Mouse (Mus musculus) left cerebral cortex, postnatal 25 days (tissue): ENCODE results near the gene Mfap1a. TPM values are rescaled to one million over a fixed set of nuclear protein-coding genes. Genes with fewer than 3 reads are reported as not detected.
"Not testable (repeated sequence)": the region's sequence is repeated elsewhere in the genome, so short reads cannot be mapped to it uniquely, and the experiment has no call there.

Experiments
- DNase-seq, 2 experiments: peaks; one replicate each; pipeline ENCODE4 v3.0.0; 2022; ENCODE audit warnings: low spot score in 2 of 2, mixed read lengths in 1 of 2
- intact Hi-C: fragments of 180-260 bp; cut with DNase I; formaldehyde crosslinking; loops from one replicate; pipeline ENCODE4 v1.15.1; 2025
- total RNA-seq, 2 experiments: library from RNA; stranded (reverse); gene quantifications; 2 replicates each; pipeline ENCODE4 v1.2.3; 2021

Gene Mfap1a
- total RNA-seq, 2 experiments from 2014 or later, result 35.3 to 38.0 TPM

DNA sequence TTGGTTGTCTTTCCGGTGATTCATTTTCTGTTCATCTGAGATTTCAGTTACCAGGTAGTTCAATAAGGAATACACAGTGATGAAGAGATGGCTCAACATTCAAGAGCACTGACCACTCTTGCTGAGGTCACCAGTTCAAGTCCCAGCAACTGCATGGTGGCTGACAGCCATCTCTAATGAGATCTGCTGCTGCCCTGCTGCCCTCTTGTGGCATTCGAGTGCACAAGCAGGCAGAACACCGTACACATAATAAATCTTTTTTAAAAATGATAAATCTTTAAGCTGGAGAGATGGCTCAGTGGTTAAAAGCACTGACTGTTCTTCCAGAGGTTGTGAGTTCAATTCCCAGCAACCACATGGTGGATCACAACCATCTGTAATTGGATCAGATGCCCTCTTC is 26.0 kb downstream of the Mfap1a start:
- intact Hi-C loops, result no loop called here
- no peak for DNase-seq

DNA sequence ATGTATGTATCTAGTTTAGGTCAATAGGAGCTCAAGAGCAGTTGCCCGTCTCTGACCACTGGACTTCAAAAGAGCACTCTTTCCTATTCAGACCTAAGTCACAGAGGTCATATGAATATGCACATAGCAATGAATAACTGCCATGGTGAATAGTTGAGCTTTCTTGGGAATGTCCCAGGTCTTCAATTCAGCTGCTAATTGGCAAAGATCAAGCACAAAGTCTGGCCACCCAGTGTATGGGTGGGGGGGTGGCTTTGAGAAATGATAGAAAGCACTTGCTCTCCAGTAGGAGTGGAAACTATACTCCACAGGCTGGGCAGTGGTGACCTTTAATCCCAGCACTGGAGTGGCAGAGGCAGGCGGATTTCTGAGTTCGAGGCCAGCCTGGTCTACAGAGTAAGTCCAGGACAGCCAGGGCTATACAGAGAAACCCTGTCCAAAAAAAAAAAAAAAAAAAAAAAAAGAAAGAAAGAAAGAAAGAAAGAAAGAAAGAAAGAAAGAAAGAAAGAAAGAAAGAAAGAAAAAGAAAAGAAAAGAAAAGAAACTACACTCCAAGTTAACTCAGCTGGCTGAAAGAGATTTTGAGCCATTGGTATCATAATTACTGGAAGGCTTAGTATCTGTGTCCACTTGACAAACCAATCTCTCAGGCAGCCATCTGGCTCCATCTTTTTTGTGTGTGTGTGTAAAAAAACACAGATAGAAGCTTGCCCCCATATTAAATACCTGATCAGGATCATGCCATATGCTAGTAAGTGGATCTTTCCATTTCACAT is 28.8 kb downstream of the Mfap1a start:
- DNase-seq, result no peak
- intact Hi-C loops, result no loop called here

DNA sequence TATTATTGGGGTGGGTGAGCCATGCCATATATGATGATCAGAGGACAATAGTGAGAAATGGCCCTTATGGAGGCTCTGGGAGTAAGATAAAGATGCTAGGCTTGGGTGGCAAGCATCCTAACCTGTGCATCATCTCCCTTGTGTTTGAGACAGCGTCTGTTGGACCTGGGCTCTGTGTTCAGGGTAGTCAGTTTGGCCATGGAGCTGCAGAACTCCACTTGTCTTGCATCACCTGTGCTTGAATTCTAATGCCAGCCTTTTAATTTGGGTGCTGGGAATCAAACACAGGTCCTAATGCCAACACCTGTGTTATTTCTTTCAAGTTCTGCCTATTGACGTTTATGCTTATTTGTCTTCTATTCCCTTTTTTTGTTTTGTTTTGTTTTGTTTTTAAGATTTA is 31.2 kb downstream of the Mfap1a start:
- intact Hi-C loops, DNase-seq: not testable (repeated sequence)

GRCm38 (mm10) chr2:121474180-121474535 is 32.3 kb downstream of the Mfap1a start:
- no peak for DNase-seq
- intact Hi-C loops, result loop anchor here (1.0 to 5.0 kb wide), 2 partner anchors 25 to 33 kb away; partner anchors contain the start of genes Mfap1a, Serf2 and Wdr76

DNA sequence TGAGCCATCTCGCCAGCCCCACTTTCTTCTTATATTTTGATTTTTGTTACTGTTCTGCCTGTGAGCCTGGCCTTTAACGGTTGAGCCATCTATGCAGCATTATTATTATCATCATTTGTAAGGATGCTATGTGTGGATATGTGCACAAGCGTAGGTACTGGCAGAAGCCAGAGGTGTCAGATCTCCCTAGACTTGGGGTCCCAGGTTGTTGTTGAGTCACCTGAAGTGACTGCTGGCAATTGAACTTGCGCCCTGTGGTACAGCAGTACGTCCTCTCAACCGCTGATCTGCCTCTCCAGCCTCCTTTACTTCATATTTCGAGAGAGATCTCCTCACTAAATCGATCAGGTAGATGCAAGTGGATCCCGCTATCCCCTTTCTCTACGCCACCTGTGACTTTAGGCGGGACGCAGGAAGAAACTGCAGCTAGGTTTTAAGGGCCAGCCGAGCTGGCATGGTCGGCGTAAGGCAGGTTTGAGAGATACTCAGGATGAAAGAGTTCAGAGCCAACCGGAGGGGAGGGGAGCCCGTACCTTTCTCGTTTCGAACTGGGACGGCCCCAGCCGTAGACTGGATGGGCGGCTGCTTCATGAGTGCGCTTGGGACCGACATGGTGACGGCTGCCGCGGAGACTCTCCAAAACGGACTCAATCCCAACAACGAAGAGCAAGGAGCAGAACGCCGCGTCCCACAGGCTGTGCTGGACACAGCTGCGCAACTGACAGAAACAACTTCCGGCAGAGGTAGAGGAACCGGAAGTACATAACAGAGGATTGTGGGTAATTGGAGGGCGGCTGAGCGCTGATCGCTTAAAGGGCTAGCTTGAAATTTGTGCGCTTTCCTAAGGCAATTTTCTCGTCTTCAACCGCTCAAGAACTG is 32.9 kb downstream of the Mfap1a start, which contains the start of gene Mfap1b:
TSS of gene Mfap1b (minus strand) at position 767 of the 879 bp plus-strand sequence.
- intact Hi-C loops, result loop anchor here (1.0 to 5.0 kb wide), 2 partner anchors 24 to 34 kb away; partner anchors contain the start of genes Mfap1a, Serf2 and Wdr76
- peak; percentile 85 to 93 for DNase-seq

GRCm38 (mm10) chr2:121472783-121473182 is 33.7 kb downstream of the Mfap1a start:
- intact Hi-C loops, result loop anchor here (5.0 kb wide), 1 partner anchor 35 kb away; the partner anchor contains the start of genes Mfap1a and Wdr76
- DNase-seq, result not testable (repeated sequence)

DNA sequence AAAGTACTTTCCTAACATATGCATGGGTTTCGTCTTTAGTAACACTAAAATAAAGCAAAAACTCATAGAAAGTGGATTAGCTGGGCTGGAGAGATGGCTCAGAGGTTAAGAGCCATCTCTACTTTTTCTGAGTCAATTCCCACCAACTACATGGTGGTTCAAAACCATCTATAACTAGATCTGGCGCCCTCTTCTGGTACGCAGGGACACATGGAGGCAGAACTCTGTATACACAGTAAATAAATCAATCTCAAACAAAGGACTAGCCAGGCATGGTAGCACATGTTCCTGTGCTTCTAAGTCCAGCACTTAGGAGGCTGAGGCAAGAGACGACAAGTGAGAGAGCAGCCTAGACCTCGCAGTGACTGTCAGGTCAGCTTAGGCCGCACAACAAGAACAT is 37.5 kb downstream of the Mfap1a start:
- intact Hi-C loops, DNase-seq: not testable (repeated sequence)

DNA sequence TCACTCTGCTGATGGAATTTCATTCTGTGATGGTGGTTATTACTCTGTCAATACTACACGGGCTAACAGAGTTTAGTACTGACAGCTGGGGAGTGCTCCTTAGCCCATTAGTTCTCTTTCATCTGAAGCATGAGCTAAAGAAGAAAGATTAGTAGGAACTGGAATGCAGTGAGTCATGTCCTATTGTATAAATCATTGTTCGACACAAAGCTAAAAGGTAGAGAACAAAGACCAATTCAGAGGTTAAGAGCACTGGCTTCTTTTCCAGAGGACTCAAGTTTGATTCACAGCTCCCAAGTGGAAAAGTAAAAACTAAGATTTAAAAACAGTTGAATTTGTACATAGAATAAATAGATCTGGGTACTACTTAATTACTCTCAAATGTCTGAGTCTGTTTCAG is 46.4 kb downstream of the Mfap1a start:
- intact Hi-C loops, result no loop called here
- no peak for DNase-seq

DNA sequence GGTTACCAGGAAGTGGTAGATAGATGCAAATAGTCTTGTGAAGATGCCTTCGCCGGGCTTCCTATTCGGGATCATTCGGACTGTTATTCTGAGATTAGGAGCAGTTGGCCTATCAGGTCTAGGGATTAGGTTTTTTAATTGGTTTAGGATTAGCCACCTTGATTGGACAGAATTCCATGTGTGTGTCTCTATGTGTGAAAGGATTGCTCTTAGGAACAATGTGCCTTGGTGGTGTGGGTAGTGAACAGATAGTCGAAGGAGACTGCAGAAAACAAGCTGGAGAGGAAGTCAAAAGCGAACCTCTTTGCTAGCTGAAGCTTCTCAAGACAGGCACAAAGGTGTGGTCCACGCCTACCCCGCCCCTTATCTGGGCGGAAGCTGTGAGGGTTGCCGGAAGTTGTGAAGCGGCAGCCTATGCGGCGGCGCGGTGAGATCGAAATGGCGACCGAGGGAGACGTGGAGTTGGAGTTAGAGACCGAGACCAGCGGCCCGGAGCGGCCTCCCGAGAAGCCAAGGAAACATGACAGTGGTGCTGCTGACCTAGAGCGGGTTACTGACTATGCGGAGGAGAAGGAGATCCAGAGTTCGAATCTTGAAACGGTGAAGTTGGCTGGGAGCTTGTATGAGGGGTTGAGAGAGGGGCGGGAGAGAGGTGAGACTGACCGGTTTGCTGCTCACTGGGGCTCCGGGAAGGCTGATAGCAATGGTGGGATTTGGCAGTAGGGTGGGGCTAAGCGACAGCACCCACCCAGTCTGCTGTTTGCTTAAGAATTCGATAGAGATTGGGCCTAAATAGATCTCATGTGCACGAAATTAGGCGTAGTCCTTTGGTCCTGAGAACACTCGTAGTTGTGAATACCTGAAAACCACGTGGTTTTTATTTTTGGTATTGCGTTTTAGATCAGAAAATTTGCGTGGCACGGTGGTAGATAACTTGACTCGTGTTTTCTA is 49.5 kb downstream of the Mfap1a start, which contains the start of gene Serinc4:
TSS of gene Serinc4 (minus strand) at position 90 of the 951 bp plus-strand sequence.
- DNase-seq, result peak; percentile 84 to 91
- intact Hi-C loops, result no loop called here

GRCm38 (mm10) chr2:121455534-121455933 is 50.9 kb downstream of the Mfap1a start:
- no peak for DNase-seq
- intact Hi-C loops, result no loop called here

DNA sequence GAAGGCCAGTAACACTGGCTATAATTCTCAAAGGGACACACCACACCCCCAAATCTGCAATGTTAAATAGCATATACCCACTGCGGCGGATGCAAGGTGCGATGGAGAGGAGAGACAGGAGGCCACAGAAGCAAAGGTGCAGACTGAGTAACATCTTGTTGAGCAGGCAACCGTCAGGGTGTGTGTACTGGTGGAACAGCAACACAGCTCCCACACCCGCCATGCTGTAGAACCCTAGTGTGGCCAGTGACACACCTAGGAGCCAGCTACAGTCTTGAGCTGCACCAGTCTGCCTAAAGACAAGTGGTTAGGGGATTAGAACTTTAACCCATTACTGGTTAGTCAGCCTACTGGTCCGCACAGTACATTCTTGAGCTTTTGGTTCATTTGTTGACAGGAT is 52.5 kb downstream of the Mfap1a start:
- intact Hi-C loops, result no loop called here
- no peak for DNase-seq

GRCm38 (mm10) chr2:121452990-121453389 is 53.5 kb downstream of the Mfap1a start, which contains the start of gene Hypk:
Gene Hypk, plus strand, starts transcription at chr2:121453290.
- intact Hi-C loops, result no loop called here
- DNase-seq, result peak in 1 of 2 experiments; percentile 39

DNA sequence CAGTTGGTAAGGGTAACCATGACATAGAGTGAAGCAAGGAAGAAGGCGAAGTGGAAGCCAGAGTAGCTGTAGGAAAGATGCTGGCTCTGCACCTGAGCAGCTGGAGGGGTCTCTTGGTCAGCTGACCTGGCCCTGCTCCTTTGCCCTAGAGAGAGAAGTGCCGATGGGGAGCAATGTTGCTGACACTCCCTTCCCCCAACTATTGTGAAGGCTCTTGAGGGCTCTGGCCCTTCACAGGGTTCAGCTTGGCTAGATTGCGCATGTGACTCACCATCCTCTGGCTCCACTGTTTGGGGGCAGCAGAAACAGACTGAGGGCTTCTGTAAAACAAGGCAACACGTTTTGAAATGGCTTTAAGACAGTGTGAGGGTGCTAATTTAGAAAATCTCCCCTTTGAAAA is 54.1 kb downstream of the Mfap1a start:
- no peak for DNase-seq
- intact Hi-C loops, result no loop called here

- intact Hi-C loops, result no loop called here
- no peak for DNase-seq
These were observed 56.4 kb downstream of the Mfap1a start for GRCm38 (mm10) chr2:121450093-121450492.

DNA sequence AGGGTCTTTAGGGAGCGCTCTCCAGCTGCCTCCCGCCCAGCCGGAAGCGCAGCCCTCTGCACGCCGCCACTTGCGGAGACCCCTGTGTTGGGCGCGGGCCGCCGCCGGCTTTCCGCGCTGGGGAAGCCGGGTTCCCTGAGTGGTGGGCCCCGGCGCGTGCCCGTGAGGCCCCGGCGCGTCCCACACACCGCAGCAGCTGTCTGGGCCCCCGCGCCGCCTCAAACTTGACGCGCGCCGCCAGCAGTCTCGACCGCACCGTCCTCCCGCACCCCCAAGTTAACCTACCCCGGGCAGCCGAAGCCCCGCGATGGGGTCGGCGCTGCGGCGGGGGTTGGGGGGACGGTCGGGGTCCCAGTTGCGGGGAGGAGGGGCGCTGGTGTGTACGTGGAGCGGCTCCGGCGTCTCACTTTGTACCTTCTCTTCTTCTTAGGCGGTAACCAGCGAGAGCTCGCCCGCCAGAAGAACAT is 56.9 kb downstream of the Mfap1a start:
- DNase-seq, result peak in 1 of 2 experiments; percentile 64
- intact Hi-C loops, result loop anchor here (1.0 kb wide), 1 partner anchor 25 kb away; the partner anchor contains the start of gene Mfap1b

- intact Hi-C loops, result loop anchor here (1.0 kb wide), 1 partner anchor 25 kb away; the partner anchor contains the start of gene Mfap1b
- peak; percentile 98 to 99 for DNase-seq
These were observed 57.5 kb downstream of the Mfap1a start, which contains the start of gene Serf2 for GRCm38 (mm10) chr2:121448739-121449535. Gene Serf2, plus strand, starts transcription at chr2:121449195.

GRCm38 (mm10) chr2:121448136-121448535 is 58.3 kb downstream of the Mfap1a start:
- intact Hi-C loops, result no loop called here
- DNase-seq, result peak; percentile 41 to 46

DNA sequence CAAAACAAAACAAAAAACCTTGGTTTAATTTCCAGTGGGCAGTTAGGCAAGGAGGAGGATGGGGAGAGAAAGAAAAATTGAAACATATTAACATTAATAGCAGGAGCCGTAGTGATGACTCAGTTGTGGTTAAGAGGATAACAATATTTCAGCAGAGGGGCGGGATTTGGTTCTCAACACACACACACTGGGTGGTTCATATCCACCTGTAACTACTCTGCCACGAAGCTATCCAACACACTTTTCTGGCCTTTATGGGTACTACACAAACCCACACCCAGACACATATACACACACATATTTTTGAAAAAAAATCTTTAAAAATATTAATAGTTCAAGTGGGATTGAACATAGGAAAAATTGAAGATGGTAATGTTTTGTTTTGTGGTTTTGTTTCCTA is 59.5 kb downstream of the Mfap1a start:
- intact Hi-C loops, result no loop called here

More for the DNA sequence above, 59.5 kb downstream of the Mfap1a start:
- DNase-seq, result no peak
